Mouse (Mus musculus): ENCODE measurements at regions not wholly inside any gene's neighbourhood (a gene's known extent, or its start where the extent isn't known, plus 50 kb on each side); places are given as distances from the start of the nearest gene placed in this dataset.

GRCm38 (mm10) chr1:190001084-190001483 is 78.9 kb upstream of the Smyd2 start:
- TF ChIP-seq CTCF (IDR thresholded peaks at IDR 0.05; ENCODE audit: extremely low read depth, insufficient read depth, low read length) = no peak
- no peak for TF ChIP-seq POLR2A (IDR thresholded peaks at IDR 0.05; ENCODE audit: extremely low read depth, insufficient read depth, low read length)
- H3K4me1 ChIP-seq (ENCODE audit: control insufficient read depth, insufficient read depth, low read length) = no peaks in the 10 kb centered on the region
- H3K27ac ChIP-seq (ENCODE audit: insufficient read depth, low read length) = no peak overlapping the region
- no peak overlapping the region for H3K4me3 ChIP-seq (ENCODE audit: insufficient read depth, low read length)

GRCm38 (mm10) chr1:189993706-189994105 is 71.5 kb upstream of the Smyd2 start:
- no peak for TF ChIP-seq POLR2A (IDR thresholded peaks at IDR 0.05; ENCODE audit: extremely low read depth, insufficient read depth, low read length)
- no peak for TF ChIP-seq CTCF (IDR thresholded peaks at IDR 0.05; ENCODE audit: extremely low read depth, insufficient read depth, low read length)
- Histone ChIP-seq H3K4me3 (ENCODE audit: insufficient read depth, low read length) (no peak overlapping the region), H3K27ac (ENCODE audit: insufficient read depth, low read length) (no peak overlapping the region), H3K4me1 (ENCODE audit: control insufficient read depth, insufficient read depth, low read length) (no peaks in the 10 kb centered on the region)

GRCm38 (mm10) chr1:189993221-189993620 is 71.1 kb upstream of the Smyd2 start:
- H3K4me1 ChIP-seq (ENCODE audit: control insufficient read depth, insufficient read depth, low read length) = no peaks in the 10 kb centered on the region
- H3K27ac ChIP-seq (ENCODE audit: insufficient read depth, low read length) = no peak overlapping the region
- no peak overlapping the region for H3K4me3 ChIP-seq (ENCODE audit: insufficient read depth, low read length)
- TF ChIP-seq CTCF (IDR thresholded peaks at IDR 0.05; ENCODE audit: extremely low read depth, insufficient read depth, low read length) (no peak), POLR2A (IDR thresholded peaks at IDR 0.05; ENCODE audit: extremely low read depth, insufficient read depth, low read length) (no peak)

- Histone ChIP-seq H3K4me1 (ENCODE audit: control insufficient read depth, insufficient read depth, low read length) (no peaks in the 10 kb centered on the region), H3K4me3 (ENCODE audit: insufficient read depth, low read length) (no peak overlapping the region), H3K27ac (ENCODE audit: insufficient read depth, low read length) (no peak overlapping the region)
- TF ChIP-seq CTCF (IDR thresholded peaks at IDR 0.05; ENCODE audit: extremely low read depth, insufficient read depth, low read length) = no peak
- no peak for TF ChIP-seq POLR2A (IDR thresholded peaks at IDR 0.05; ENCODE audit: extremely low read depth, insufficient read depth, low read length)
Observed at GRCm38 (mm10) chr1:189991089-189991488, 68.9 kb upstream of the Smyd2 start.

- Histone ChIP-seq H3K4me1 (ENCODE audit: control insufficient read depth, insufficient read depth, low read length) (no peaks in the 10 kb centered on the region), H3K4me3 (ENCODE audit: insufficient read depth, low read length) (no peak overlapping the region), H3K27ac (ENCODE audit: insufficient read depth, low read length) (no peak overlapping the region)
- TF ChIP-seq CTCF (IDR thresholded peaks at IDR 0.05; ENCODE audit: extremely low read depth, insufficient read depth, low read length) = no peak
- TF ChIP-seq POLR2A (IDR thresholded peaks at IDR 0.05; ENCODE audit: extremely low read depth, insufficient read depth, low read length) = no peak
Observed at GRCm38 (mm10) chr1:189990046-189990622, 68.0 kb upstream of the Smyd2 start.

- Histone ChIP-seq H3K4me1 (ENCODE audit: control insufficient read depth, insufficient read depth, low read length) (no peaks in the 10 kb centered on the region), H3K27ac (ENCODE audit: insufficient read depth, low read length) (no peak overlapping the region), H3K4me3 (ENCODE audit: insufficient read depth, low read length) (no peak overlapping the region)
- no peak for TF ChIP-seq POLR2A (IDR thresholded peaks at IDR 0.05; ENCODE audit: extremely low read depth, insufficient read depth, low read length)
- TF ChIP-seq CTCF (IDR thresholded peaks at IDR 0.05; ENCODE audit: extremely low read depth, insufficient read depth, low read length) = no peak
Observed at GRCm38 (mm10) chr1:189989376-189989775, 67.2 kb upstream of the Smyd2 start.

GRCm38 (mm10) chr1:189988864-189989263 is 66.7 kb upstream of the Smyd2 start:
- no peak overlapping the region for H3K4me3 ChIP-seq (ENCODE audit: insufficient read depth, low read length)
- H3K27ac ChIP-seq (ENCODE audit: insufficient read depth, low read length) = no peak overlapping the region
- TF ChIP-seq CTCF (IDR thresholded peaks at IDR 0.05; ENCODE audit: extremely low read depth, insufficient read depth, low read length) = no peak
- TF ChIP-seq POLR2A (IDR thresholded peaks at IDR 0.05; ENCODE audit: extremely low read depth, insufficient read depth, low read length) = no peak
- H3K4me1 ChIP-seq (ENCODE audit: control insufficient read depth, insufficient read depth, low read length) = no peaks in the 10 kb centered on the region

GRCm38 (mm10) chr1:189985516-189986205 is 63.5 kb upstream of the Smyd2 start:
- TF ChIP-seq POLR2A (IDR thresholded peaks at IDR 0.05; ENCODE audit: extremely low read depth, insufficient read depth, low read length) (no peak), CTCF (IDR thresholded peaks at IDR 0.05; ENCODE audit: extremely low read depth, insufficient read depth, low read length) (no peak)

GRCm38 (mm10) chr1:189978244-189978643 is 56.1 kb upstream of the Smyd2 start:
- H3K4me1 ChIP-seq (ENCODE audit: control insufficient read depth, insufficient read depth, low read length) = 0 out of 2 replicates have a peak, but pooled peaks cover 2% of the 10 kb centered on the region
- no peak overlapping the region for H3K4me3 ChIP-seq (ENCODE audit: insufficient read depth, low read length)
- no peak overlapping the region for H3K27ac ChIP-seq (ENCODE audit: insufficient read depth, low read length)
- TF ChIP-seq POLR2A (IDR thresholded peaks at IDR 0.05; ENCODE audit: extremely low read depth, insufficient read depth, low read length) = no peak
- TF ChIP-seq CTCF (IDR thresholded peaks at IDR 0.05; ENCODE audit: extremely low read depth, insufficient read depth, low read length) = no peak

More at GRCm38 (mm10) chr1:189985516-189986205, 63.5 kb upstream of the Smyd2 start:
- Histone ChIP-seq H3K4me1 (ENCODE audit: control insufficient read depth, insufficient read depth, low read length) (no peaks in the 10 kb centered on the region), H3K4me3 (ENCODE audit: insufficient read depth, low read length) (no peak overlapping the region), H3K27ac (ENCODE audit: insufficient read depth, low read length) (no peak overlapping the region)

- TF ChIP-seq CTCF (IDR thresholded peaks at IDR 0.05; ENCODE audit: extremely low read depth, insufficient read depth, low read length) = no peak
- TF ChIP-seq POLR2A (IDR thresholded peaks at IDR 0.05; ENCODE audit: extremely low read depth, insufficient read depth, low read length) = no peak
- Histone ChIP-seq H3K27ac (ENCODE audit: insufficient read depth, low read length) (no peak overlapping the region), H3K4me3 (ENCODE audit: insufficient read depth, low read length) (no peak overlapping the region), H3K4me1 (ENCODE audit: control insufficient read depth, insufficient read depth, low read length) (0 out of 2 replicates have a peak, but pooled peaks cover 2% of the 10 kb centered on the region)
Observed at GRCm38 (mm10) chr1:189975660-189976059, 53.5 kb upstream of the Smyd2 start.
